Mouse (Mus musculus) retina, postnatal 7 days (tissue): ENCODE results near the gene Sp110.
"Not testable (repeated sequence)": the region's sequence is repeated elsewhere in the genome, so short reads cannot be mapped to it uniquely, and the experiment has no call there.

Experiments
- DNase-seq: peaks from one replicate; pipeline ENCODE4 v3.0.0-alpha.2; 2012; ENCODE audit warnings: low read depth, low spot score

Sp110 gene

GRCm38 (mm10) chr1:85598271-85599012 lies at the start of gene Sp110:
Gene Sp110 (minus strand): TSS chr1:85598817.
- not testable (repeated sequence) for DNase-seq

GRCm38 (mm10) chr1:85638144-85638543 lies 39.5 kb upstream of the Sp110 start:
- not testable (repeated sequence) for DNase-seq

GRCm38 (mm10) chr1:85636936-85637335 lies 38.3 kb upstream of the Sp110 start:
- not testable (repeated sequence) for DNase-seq

GRCm38 (mm10) chr1:85618689-85619088 lies 20.1 kb upstream of the Sp110 start:
- not testable (repeated sequence) for DNase-seq

DNA sequence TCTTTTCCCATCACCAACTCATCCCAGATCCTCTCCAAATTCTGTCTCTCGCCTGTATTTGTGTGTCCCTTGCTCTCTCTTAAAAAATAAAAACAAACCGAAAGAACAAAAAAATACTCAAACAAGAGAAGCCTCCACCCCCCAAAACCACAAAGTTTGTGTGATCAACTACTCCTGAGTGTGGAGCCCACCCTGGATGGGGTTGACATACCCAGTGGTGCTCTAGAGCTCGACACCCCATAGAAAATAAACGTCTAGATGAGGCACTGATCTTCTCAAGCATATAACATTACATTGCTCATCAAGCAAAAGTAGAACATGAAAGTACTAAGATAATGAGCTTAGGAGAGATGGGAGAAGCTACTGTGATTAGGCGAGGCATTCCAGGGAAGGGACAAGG lies 18.5 kb upstream of the Sp110 start:
- not testable (repeated sequence) for DNase-seq

DNA sequence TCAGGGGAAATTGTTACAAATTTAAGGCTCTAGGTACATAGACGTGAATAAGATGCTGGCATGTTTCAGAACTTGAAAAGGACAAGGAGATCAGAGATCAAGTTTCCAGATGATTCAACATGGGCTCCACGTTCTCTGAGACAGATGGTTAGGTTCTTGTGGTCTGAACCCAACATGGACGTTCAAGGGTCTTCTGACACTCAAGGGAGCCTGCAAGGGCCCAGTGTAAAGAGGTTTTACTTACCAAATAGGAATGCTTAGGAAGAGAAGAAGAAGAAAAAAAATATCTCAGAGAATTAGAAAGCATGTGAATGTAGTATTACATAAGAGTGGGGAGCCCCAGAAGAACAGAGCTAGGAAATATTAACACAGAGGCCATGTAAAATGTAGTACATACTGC lies 17.2 kb upstream of the Sp110 start:
- DNase-seq: not testable (repeated sequence)

DNA sequence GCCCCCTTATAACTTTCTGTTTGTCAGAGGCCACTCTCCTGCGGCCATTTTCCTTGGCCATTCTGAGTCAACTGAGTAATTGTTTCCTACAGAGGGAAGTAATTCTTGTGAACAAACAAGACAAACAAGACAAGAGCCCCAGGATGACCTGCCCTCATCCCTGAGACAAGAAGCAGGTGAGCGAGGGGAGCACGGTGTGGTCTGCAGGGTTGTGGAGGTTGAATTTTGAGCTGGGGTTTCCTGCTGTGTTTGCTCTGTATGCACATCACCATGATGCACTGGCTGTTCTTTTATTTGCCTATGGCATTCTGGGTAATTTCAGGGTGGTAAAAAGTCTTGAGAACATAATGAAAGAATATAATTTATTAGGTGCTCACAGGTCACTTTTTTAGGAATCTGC lies 16.5 kb upstream of the Sp110 start:
- not testable (repeated sequence) for DNase-seq

DNA sequence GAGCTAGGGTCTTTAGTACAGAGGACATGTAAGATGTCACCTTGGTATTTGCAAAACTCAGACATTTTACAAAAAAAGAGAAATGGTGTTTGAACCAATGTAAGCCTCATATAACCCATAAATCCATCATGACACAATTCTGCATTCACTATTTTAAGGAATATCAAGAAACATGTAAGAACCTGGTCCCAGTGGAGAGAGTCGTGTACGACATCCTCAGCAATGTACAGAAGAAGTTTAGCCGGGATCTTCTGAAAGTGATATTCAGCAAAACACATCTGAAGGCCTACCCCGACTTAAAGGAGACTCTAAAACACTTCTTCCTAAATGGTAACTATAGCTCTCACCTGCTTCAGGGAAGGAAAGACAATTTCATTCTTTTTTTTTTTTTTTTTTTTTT lies 12.0 kb upstream of the Sp110 start:
- not testable (repeated sequence) for DNase-seq

GRCm38 (mm10) chr1:85608361-85608760 lies 9.7 kb upstream of the Sp110 start:
- not testable (repeated sequence) for DNase-seq

- not testable (repeated sequence) for DNase-seq
These were observed 5.7 kb upstream of the Sp110 start for GRCm38 (mm10) chr1:85604341-85604740.

- DNase-seq: not testable (repeated sequence)
These were observed 2.2 kb upstream of the Sp110 start for GRCm38 (mm10) chr1:85600794-85601193.

- not testable (repeated sequence) for DNase-seq
These were observed 1.5 kb upstream of the Sp110 start, which contains the start of gene Sp140 for GRCm38 (mm10) chr1:85600078-85600477. Gene Sp140 (plus strand): TSS chr1:85600378.

GRCm38 (mm10) chr1:85592526-85592925 lies 6.1 kb downstream of the Sp110 start:
- not testable (repeated sequence) for DNase-seq

DNA sequence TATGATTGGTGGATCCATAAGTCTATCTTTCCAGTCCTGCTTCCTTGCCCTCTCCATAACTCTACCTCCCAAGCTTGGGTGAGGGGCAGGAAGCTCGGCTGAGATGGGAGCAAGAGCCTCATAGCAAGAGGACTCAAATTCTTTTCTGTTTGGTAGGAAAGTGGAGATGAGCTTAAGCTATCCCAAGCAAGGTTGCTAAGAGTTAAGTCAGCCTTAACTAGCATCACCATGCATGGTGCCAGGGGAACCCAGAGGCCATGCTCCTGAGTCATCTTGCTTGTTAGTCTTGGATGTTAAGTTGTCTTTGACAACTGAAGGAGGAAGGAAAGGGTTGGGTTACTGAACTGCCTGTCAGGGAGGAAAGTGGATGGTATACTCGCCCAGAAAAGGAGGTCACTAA lies 9.9 kb downstream of the Sp110 start:
- not testable (repeated sequence) for DNase-seq

- DNase-seq: not testable (repeated sequence)
These were observed 17.1 kb downstream of the Sp110 start for GRCm38 (mm10) chr1:85581518-85581917.

DNA sequence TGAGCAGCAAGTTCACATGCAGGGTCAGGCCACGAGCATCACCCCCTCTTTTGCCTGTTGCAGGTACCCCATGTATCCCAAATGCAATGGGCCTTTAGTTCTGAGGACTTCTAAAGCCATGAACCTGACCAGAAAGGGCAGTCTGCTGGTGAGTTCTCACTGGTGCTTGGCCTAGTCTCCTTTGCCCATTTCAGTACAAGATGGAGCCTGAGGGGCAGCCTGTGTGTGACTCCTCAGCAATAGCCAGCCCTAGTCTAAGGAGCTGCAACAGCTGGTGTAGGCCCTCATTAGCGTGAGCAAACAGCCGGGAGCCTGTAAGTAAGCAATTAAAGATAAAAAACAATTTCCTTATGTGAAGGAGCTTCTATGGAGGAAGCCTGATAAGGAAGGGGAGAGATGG lies 18.0 kb downstream of the Sp110 start:
- DNase-seq: not testable (repeated sequence)

- DNase-seq: not testable (repeated sequence)
These were observed 18.5 kb downstream of the Sp110 start for GRCm38 (mm10) chr1:85580148-85580534.

GRCm38 (mm10) chr1:85579199-85580147 lies 19.1 kb downstream of the Sp110 start:
- DNase-seq: not testable (repeated sequence)

DNA sequence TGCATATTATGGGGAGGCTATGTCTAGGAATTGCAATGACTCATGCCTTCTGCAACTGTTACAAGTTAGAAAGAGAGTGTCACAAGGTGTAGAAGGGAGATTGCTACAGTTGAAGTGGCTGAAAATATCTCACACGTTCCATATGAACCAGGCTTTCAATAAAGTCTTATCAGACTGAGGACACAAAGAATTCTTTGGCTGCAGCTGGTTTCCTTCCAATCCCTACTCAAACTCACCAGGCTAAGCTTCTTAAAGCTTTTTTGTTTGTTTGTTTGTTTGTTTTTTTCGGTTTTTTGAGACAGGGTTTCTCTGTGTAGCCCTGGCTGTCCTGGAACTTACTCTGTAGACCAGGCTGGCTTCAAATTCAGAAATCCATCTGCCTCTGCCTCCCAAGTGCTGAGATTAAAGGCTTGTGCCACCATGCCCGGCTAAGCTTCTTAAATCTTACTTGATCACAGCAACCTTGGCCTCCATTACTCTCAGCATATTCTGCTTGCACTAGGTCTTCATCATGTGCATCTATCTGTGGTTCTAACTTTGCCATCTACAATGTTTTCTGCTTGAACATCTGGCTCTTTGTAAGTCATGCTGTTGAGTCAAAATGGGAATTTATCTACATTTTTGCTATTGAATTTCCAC lies 20.1 kb downstream of the Sp110 start:
- not testable (repeated sequence) for DNase-seq

GRCm38 (mm10) chr1:85575376-85575775 lies 23.2 kb downstream of the Sp110 start, which contains the start of gene G530012D18Rik:
Gene G530012D18Rik (plus strand): TSS chr1:85575676.
- not testable (repeated sequence) for DNase-seq

DNA sequence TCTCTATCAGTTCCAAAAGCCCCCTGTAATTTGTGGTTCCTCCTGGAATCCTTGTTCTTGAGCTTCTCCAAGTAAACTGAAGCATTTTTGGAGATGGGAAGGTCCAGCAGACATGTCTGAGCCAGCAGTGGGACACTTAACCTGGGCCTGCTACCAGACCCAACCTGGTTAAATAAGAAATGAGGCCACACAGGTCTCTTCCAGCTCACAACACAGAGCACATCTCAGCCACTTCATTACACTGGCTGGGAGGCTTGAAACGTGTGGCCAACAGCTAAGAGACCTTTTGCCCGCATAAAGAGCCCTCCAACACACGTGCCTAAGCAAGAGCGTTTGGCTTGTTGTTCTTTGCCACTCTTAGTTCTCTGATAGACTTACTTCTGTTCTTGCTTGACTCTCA lies 25.1 kb downstream of the Sp110 start:
- DNase-seq: not testable (repeated sequence)

- DNase-seq: not testable (repeated sequence)
These were observed 43.4 kb downstream of the Sp110 start for GRCm38 (mm10) chr1:85555261-85555660.
